Mouse (Mus musculus): ENCODE measurements around the gene Tnfrsf1b. TPM values are rescaled to one million over a fixed set of nuclear protein-coding genes. Genes with fewer than 3 reads are reported as not detected.

Gene Tnfrsf1b
- polyA plus RNA-seq, 1 experiment from 2014 or later: 1.6 TPM

DNA sequence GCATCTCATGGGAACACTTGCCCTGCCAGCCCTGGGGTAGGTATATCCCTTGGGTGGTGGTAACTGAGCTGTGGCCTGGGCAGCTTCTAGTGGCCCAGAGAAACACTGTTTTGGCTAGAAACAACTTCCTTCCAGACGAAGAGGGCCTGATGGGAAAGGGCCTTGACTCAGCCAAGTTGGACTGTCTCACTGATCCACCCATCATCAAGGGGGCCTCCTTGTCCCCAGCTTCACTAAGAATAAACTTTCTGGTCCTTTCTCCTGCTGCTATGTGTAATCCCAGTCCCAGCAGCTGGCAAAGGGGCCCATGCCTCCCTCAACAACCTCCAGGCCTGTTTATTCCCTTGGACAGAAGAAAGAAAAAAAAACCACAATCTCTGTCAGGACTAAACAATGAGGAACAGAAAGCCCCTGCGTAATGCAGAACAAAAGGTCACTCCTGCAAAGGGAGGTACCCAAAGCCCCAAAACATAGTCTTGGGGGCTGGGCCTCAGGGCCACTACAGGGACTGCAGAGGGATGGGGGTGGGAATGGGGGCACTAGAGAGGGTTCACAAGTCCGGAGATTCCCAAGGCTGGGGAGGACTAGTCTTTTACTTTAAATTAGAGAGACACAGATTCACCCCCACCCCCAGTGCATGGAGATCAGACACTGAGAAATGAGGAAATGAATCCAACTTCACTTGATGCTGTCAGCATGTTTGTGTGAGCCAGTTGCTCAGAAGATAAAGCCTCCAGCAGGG lies 13.0 kb downstream of the Tnfrsf1b start:
- H3K27me3 ChIP-seq: no peaks in the 10 kb centered on the region
- no peak overlapping the region for H3K4me3 ChIP-seq
- 53% methylated on average over 3 of the region's 3 CpGs for WGBS
- H3K27ac ChIP-seq: no peak overlapping the region
- no peak for ATAC-seq (ENCODE audit: insufficient number of reproducible peaks, insufficient read depth, low FRiP score, low TSS enrichment)
- H3K4me1 ChIP-seq: no peaks in the 10 kb centered on the region
- H3K36me3 ChIP-seq: no peaks in the 10 kb centered on the region
- H3K9ac ChIP-seq: no peak overlapping the region
- H3K4me2 ChIP-seq (replicated peaks): no peak overlapping the region
- no peaks in the 10 kb centered on the region for H3K9me3 ChIP-seq

DNA sequence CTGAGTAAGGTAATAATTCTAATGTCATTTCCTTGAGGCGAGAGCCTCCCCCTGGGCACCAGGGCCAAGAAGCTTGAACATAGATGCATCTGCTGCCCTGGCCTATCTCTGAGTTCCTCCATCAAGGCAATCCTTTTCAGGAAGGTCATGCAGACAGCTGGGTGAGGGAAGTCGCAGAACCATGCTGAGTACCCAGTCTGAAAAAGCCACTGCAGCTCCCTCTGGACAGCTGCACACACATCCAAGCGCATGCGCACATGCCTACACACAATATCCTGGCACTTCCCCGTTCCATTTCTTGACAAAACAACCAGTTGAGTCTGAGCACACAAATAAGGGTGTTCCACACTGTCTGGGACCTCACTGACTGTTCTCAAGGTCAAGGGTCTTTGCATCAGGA lies 14.9 kb downstream of the Tnfrsf1b start:
- whole genome bisulfite sequencing: 92% methylated on average over 5 of the region's 5 CpGs
- no peak for ATAC-seq (ENCODE audit: insufficient number of reproducible peaks, insufficient read depth, low FRiP score, low TSS enrichment)

GRCm38 (mm10) chr4:145230647-145231046 lies 16.0 kb downstream of the Tnfrsf1b start:
- H3K27ac ChIP-seq: no peak overlapping the region
- WGBS: 90% methylated on average over 2 of the region's 2 CpGs
- no peaks in the 10 kb centered on the region for H3K9me3 ChIP-seq
- no peak overlapping the region for H3K9ac ChIP-seq
- H3K4me3 ChIP-seq: no peak overlapping the region
- H3K4me2 ChIP-seq (replicated peaks): no peak overlapping the region
- H3K36me3 ChIP-seq: no peaks in the 10 kb centered on the region
- no peaks in the 10 kb centered on the region for H3K27me3 ChIP-seq
- no peak for ATAC-seq (ENCODE audit: insufficient number of reproducible peaks, insufficient read depth, low FRiP score, low TSS enrichment)
- H3K4me1 ChIP-seq: no peaks in the 10 kb centered on the region

More for the DNA sequence above, 14.9 kb downstream of the Tnfrsf1b start:
- Histone ChIP-seq H3K27me3 (no peaks in the 10 kb centered on the region), H3K4me2 (replicated peaks) (no peak overlapping the region), H3K9ac (no peak overlapping the region), H3K4me1 (no peaks in the 10 kb centered on the region), H3K27ac (no peak overlapping the region), H3K9me3 (no peaks in the 10 kb centered on the region), H3K4me3 (no peak overlapping the region), H3K36me3 (no peaks in the 10 kb centered on the region)

DNA sequence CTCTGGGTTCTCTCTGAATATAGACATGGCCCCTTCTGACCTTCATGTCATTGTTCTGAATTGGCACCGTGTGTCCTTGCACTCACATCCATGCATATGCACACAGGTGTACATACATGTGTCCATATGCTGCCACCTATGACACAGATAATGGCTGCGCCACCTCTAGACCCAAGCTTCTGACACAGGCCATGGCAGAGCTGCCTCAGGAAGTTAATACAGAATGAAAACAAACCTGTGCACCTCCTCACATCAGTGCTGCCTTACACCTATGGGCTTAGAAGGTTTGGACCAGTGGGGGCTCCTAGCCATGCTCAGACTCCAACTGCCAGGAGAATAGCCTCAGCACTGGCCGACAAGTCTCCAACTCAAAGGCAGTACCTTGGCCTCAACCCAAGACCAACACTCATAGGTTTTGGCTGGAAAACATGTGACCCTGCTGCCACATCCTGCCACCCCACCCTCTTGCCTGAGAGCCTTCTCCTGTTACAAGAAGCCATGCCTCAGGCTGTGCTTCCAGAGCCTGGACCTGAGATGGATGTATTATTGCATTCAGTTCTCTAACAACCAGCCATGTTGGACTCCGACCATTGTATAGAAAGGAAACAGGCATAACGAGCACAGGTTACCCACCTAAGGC lies 17.0 kb downstream of the Tnfrsf1b start:
- 83% methylated on average over 5 of the region's 5 CpGs for WGBS
- no peak; the same call in 1 of the 2 replicates for ATAC-seq (ENCODE audit: insufficient number of reproducible peaks, insufficient read depth, low FRiP score, low TSS enrichment)
- H3K4me3 ChIP-seq: no peak overlapping the region
- H3K9me3 ChIP-seq: no peaks in the 10 kb centered on the region
- no peak overlapping the region for H3K4me2 ChIP-seq (replicated peaks)
- H3K36me3 ChIP-seq: no peaks in the 10 kb centered on the region
- H3K9ac ChIP-seq: no peak overlapping the region
- H3K4me1 ChIP-seq: no peaks in the 10 kb centered on the region
- H3K27ac ChIP-seq: no peak overlapping the region
- H3K27me3 ChIP-seq: no peaks in the 10 kb centered on the region

DNA sequence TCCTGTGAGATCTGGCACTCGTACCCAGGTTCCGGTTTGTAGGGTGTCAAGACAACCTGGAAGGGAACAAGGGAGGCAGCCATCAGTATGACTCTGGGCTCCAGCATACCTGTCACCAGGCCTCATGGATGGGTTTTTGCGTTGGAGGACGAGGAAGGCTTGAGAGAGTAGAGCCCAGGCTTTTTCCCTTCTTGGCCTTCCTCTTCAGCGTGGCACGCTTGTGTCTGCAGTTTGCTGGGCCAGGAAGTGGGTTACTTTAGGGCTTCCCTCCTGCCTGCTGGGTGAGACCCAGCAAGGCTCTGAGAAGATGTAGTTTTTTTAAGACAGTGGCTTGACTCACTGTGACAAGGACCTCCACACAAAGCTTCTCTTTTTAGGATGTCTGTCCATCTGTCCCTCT lies 17.6 kb downstream of the Tnfrsf1b start:
- ATAC-seq (ENCODE audit: insufficient number of reproducible peaks, insufficient read depth, low FRiP score, low TSS enrichment): no peak
- 93% methylated on average over 6 of the region's 6 CpGs for WGBS

GRCm38 (mm10) chr4:145224613-145225012 lies 22.1 kb downstream of the Tnfrsf1b start:
- H3K4me2 ChIP-seq (replicated peaks): no peak overlapping the region
- no peaks in the 10 kb centered on the region for H3K36me3 ChIP-seq
- H3K27me3 ChIP-seq: no peaks in the 10 kb centered on the region
- no peak overlapping the region for H3K27ac ChIP-seq
- H3K9me3 ChIP-seq: no peaks in the 10 kb centered on the region
- WGBS: 78% methylated on average over 4 of the region's 4 CpGs
- no peak for ATAC-seq (ENCODE audit: insufficient number of reproducible peaks, insufficient read depth, low FRiP score, low TSS enrichment)
- H3K9ac ChIP-seq: no peak overlapping the region
- H3K4me3 ChIP-seq: no peak overlapping the region
- H3K4me1 ChIP-seq: no peaks in the 10 kb centered on the region

More for the DNA sequence above, 17.6 kb downstream of the Tnfrsf1b start:
- Histone ChIP-seq H3K9ac (no peak overlapping the region), H3K9me3 (no peaks in the 10 kb centered on the region), H3K27me3 (no peaks in the 10 kb centered on the region), H3K4me1 (no peaks in the 10 kb centered on the region), H3K27ac (no peak overlapping the region), H3K4me2 (replicated peaks) (no peak overlapping the region), H3K4me3 (no peak overlapping the region), H3K36me3 (no peaks in the 10 kb centered on the region)

DNA sequence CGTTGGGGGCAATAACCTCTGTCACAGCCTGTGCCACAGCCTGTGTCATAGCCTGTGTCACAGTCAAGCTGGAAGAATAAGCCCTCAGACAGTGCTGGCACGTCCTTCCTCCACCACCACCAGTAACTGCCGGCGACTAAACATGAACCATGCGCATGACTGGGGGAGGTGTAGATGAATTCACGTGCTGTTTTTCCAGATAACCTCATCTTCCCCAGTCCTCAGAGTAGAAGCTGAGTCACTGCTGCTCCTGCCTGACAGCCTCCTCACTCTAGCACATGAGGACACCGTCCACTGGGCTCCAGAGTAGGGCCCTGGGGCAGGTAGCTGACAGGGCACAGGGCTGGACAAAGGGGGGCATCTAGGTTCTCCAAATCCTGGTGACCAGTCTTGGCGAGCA lies 24.6 kb downstream of the Tnfrsf1b start:
- H3K4me1 ChIP-seq: no peaks in the 10 kb centered on the region
- no peaks in the 10 kb centered on the region for H3K36me3 ChIP-seq
- H3K9ac ChIP-seq: no peak overlapping the region
- no peak overlapping the region for H3K4me3 ChIP-seq
- H3K4me2 ChIP-seq (replicated peaks): no peak overlapping the region
- ATAC-seq (ENCODE audit: insufficient number of reproducible peaks, insufficient read depth, low FRiP score, low TSS enrichment): no peak
- no peak overlapping the region for H3K27ac ChIP-seq
- no peaks in the 10 kb centered on the region for H3K27me3 ChIP-seq
- H3K9me3 ChIP-seq: no peaks in the 10 kb centered on the region
- 80% methylated on average over 8 of the region's 8 CpGs for WGBS

DNA sequence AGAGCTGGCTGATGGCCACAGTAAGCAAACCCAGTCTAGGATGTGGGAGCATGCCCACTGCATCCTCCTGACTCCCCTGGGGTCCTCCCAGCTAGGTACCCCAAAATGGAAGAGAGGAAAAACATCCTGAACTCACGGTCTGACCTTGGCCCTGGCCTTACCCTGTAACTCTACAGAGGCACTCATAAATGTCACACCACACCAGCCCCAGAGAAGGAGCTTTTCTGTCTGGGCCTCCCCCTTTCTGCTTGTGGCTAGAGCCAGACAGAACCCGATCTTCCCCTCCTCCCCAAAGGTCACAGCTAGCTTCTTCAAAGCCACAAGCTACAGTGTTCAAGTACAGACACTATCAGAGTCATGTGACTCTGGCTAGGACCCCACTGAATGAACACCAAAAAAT lies 25.3 kb downstream of the Tnfrsf1b start:
- 66% methylated on average over 2 of the region's 2 CpGs for WGBS
- Histone ChIP-seq H3K9me3 (no peaks in the 10 kb centered on the region), H3K27ac (no peak overlapping the region), H3K4me1 (no peaks in the 10 kb centered on the region), H3K27me3 (no peaks in the 10 kb centered on the region), H3K9ac (no peak overlapping the region), H3K36me3 (no peaks in the 10 kb centered on the region), H3K4me3 (no peak overlapping the region), H3K4me2 (replicated peaks) (no peak overlapping the region)
- no peak for ATAC-seq (ENCODE audit: insufficient number of reproducible peaks, insufficient read depth, low FRiP score, low TSS enrichment)

GRCm38 (mm10) chr4:145220001-145220400 lies 26.7 kb downstream of the Tnfrsf1b start:
- Histone ChIP-seq H3K27ac (no peak overlapping the region), H3K36me3 (no peaks in the 10 kb centered on the region), H3K9me3 (no peaks in the 10 kb centered on the region), H3K4me1 (no peaks in the 10 kb centered on the region), H3K4me2 (replicated peaks) (no peak overlapping the region), H3K4me3 (no peak overlapping the region), H3K9ac (no peak overlapping the region), H3K27me3 (no peaks in the 10 kb centered on the region)
- ATAC-seq (ENCODE audit: insufficient number of reproducible peaks, insufficient read depth, low FRiP score, low TSS enrichment): no peak
- 82% methylated on average over 1 of the region's 1 CpGs for WGBS

- 62% methylated on average over 15 of the region's 15 CpGs for WGBS
- H3K27ac ChIP-seq: no peak overlapping the region
- no peaks in the 10 kb centered on the region for H3K36me3 ChIP-seq
- H3K4me2 ChIP-seq (replicated peaks): no peak overlapping the region
- no peaks in the 10 kb centered on the region for H3K9me3 ChIP-seq
- H3K27me3 ChIP-seq: no peaks in the 10 kb centered on the region
- H3K4me1 ChIP-seq: peaks cover 4% of the 10 kb centered on the region; the same call in 1 of the 2 replicates
- no peak overlapping the region for H3K4me3 ChIP-seq
- no peak overlapping the region for H3K9ac ChIP-seq
- no peak for ATAC-seq (ENCODE audit: insufficient number of reproducible peaks, insufficient read depth, low FRiP score, low TSS enrichment)
Measured at GRCm38 (mm10) chr4:145219240-145219985, 27.3 kb downstream of the Tnfrsf1b start.

- H3K4me1 ChIP-seq: peaks cover 4% of the 10 kb centered on the region; the same call in 1 of the 2 replicates
- H3K9me3 ChIP-seq: no peaks in the 10 kb centered on the region
- H3K36me3 ChIP-seq: no peaks in the 10 kb centered on the region
- H3K4me3 ChIP-seq: no peak overlapping the region
- H3K27me3 ChIP-seq: no peaks in the 10 kb centered on the region
- no peak overlapping the region for H3K4me2 ChIP-seq (replicated peaks)
- H3K27ac ChIP-seq: no peak overlapping the region
- H3K9ac ChIP-seq: no peak overlapping the region
- ATAC-seq (ENCODE audit: insufficient number of reproducible peaks, insufficient read depth, low FRiP score, low TSS enrichment): no peak
- WGBS: 66% methylated on average over 5 of the region's 5 CpGs
Measured at GRCm38 (mm10) chr4:145217837-145218236, 28.8 kb downstream of the Tnfrsf1b start.

DNA sequence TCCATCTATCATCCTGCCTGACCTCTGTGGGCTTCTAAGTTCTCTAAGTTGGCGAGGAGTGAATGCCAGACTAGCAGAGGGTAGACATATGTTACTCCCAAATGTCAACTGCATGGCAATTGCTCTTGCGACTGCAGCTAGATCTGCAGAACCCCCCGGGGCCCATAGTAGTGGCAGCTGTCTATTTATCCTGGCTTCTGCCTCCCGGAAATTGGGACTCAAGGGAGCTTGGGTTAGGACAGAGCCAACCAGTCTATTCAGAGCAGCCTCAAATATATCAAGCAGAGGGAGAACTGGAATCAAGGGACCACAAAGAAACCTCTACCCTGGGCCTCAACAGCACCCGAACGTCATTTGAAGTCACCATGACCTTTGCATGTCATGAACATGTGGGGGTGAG lies 29.6 kb downstream of the Tnfrsf1b start:
- Histone ChIP-seq H3K27me3 (no peaks in the 10 kb centered on the region), H3K4me1 (peaks cover 4% of the 10 kb centered on the region; the same call in 1 of the 2 replicates), H3K9ac (no peak overlapping the region), H3K27ac (no peak overlapping the region), H3K4me2 (replicated peaks) (no peak overlapping the region), H3K36me3 (no peaks in the 10 kb centered on the region), H3K9me3 (no peaks in the 10 kb centered on the region), H3K4me3 (no peak overlapping the region)
- WGBS: 75% methylated on average over 6 of the region's 6 CpGs
- no peak for ATAC-seq (ENCODE audit: insufficient number of reproducible peaks, insufficient read depth, low FRiP score, low TSS enrichment)

All from embryonic facial prominence, embryonic 12.5 days (tissue).